Mouse (Mus musculus) midbrain, embryonic 12.5 days (tissue): ENCODE results near the gene Bpi. TPM values are rescaled to one million over a fixed set of nuclear protein-coding genes. Genes with fewer than 3 reads are reported as not detected.

ENCODE experiments used
- ATAC-seq: fragments of 200-750 bp; cut with Nextera tagmentation; 2 replicates; pipeline ENCODE4 v1.8.0; 2017; ENCODE audit warnings: low read depth, moderate TSS enrichment, moderate library complexity; ENCODE audit not compliant: low FRiP score
- H3K27ac ChIP-seq: fragments of 300-500 bp; sonication (generic); replicated peaks from 2 replicates; pipeline ENCODE4 v1.5.1; 2016; ENCODE audit warnings: mild to moderate bottlenecking
- H3K27me3 ChIP-seq: fragments of 300-500 bp; sonication (generic); 2 replicates; pipeline ENCODE4 v1.6.1; 2016; ENCODE audit warnings: mild to moderate bottlenecking
- H3K36me3 ChIP-seq: fragments of 300-500 bp; sonication (generic); 2 replicates; pipeline ENCODE4 v1.6.1; 2016
- H3K4me1 ChIP-seq: fragments of 300-500 bp; sonication (generic); 2 replicates; pipeline ENCODE4 v1.6.1; 2016
- H3K4me2 ChIP-seq: fragments of 300-500 bp; sonication (generic); replicated peaks from 2 replicates; pipeline ENCODE4 v1.6.1; 2016; ENCODE audit warnings: mild to moderate bottlenecking, moderate library complexity
- H3K4me3 ChIP-seq: fragments of 300-500 bp; sonication (generic); 2 replicates; pipeline ENCODE4 v1.5.1; 2016; ENCODE audit warnings: mild to moderate bottlenecking
- H3K9ac ChIP-seq: fragments of 300-500 bp; sonication (generic); replicated peaks from 2 replicates; pipeline ENCODE4 v1.6.1; 2016; ENCODE audit warnings: mild to moderate bottlenecking, moderate library complexity
- H3K9me3 ChIP-seq: fragments of 300-500 bp; sonication (generic); 2 replicates; pipeline ENCODE4 v1.6.1; 2016; ENCODE audit warnings: mild to moderate bottlenecking
- WGBS: fragments of 180-500 bp; shearing (Covaris S2); methylation state at CpG from one replicate; pipeline ENCODE4 v1.1.7; 2016; 5-methylcytosine and 5-hydroxymethylcytosine counted together
- polyA plus RNA-seq: library from polyadenylated mRNA; unstranded; fragments of >200 nt; fragmentation: Nextera tagmentation; extraction: Ambion mirVana; gene quantifications from 2 replicates; pipeline ENCODE4 v1.2.1, GENCODE M21; 2016

Gene Bpi
- polyA plus RNA-seq, 1 experiment from 2014 or later, result not detected

- Histone ChIP-seq H3K4me2 (no peak overlapping the region), H3K36me3 (no peaks in the 10 kb centered on the region), H3K27ac (no peak overlapping the region), H3K9ac (no peak overlapping the region), H3K4me3 (no peak overlapping the region), H3K4me1 (peaks cover 11% of the 10 kb centered on the region; the same call in 1 of the 2 replicates), H3K9me3 (no peaks in the 10 kb centered on the region), H3K27me3 (no peaks in the 10 kb centered on the region)
- ATAC-seq, result no peak
- WGBS, result 74% methylated on average over 5 of the region's 5 CpGs
These were observed 32.6 kb upstream of the Bpi start for GRCm38 (mm10) chr2:158225301-158225700.

DNA sequence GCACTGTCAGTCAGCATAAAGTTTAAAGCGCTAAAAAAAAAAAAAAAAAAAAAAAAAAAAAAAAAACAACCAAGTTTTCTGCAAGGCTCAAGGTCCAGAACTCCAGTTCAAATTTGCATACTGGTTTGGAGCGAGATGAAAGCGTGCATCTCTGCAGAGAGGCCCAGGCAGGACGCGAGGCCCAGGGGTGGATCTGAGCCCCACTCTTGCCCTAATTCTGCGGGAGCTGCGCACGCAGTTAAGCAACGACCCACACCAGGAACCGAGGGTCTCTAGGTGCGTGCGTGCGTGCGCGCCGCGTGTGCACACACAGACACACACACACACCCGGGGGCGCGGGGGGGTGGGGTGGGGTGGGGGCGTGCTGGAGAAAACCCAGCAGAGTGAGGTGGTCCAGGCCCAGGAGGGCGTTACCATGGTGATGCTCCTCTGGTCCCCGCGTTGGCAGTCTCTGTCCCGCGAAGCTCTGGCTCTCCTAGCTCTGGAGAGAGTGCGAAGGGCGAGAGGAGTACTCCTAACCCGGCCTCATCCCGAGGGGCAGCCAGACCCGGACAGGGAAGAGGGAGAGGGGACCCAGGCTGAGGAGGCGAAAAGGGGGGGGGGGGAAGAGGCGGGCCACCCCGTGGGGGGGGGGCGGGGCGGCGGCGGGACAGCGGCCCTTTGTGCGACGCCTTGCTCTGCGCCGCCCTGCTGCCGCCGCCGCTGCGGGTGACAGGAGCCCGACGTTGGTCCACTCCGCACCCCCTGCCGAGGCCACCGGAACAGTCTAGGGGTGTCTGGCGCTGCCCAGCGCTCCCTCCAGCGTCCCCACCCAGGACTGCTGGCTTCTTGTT is 29.0 kb upstream of the Bpi start, which contains the start of gene D630003M21Rik:
Gene D630003M21Rik, minus strand, starts transcription at position 553 of the 833 bp plus-strand sequence.
- Histone ChIP-seq H3K4me1 (peaks cover 19% of the 10 kb centered on the region; the same call in 1 of the 2 replicates), H3K27me3 (peaks cover 10% of the 10 kb centered on the region; the same call in 1 of the 2 replicates), H3K4me3 (peak within 1 kb of the TSS; percentile 49), H3K9me3 (no peaks in the 10 kb centered on the region), H3K27ac (peak within 1 kb of the TSS; percentile 50), H3K9ac (peak within 1 kb of the TSS; percentile 55), H3K36me3 (no peaks in the 10 kb centered on the region), H3K4me2 (peak within 1 kb of the TSS; percentile 90)
- WGBS, result under 1% methylated on average over 48 of the region's 55 CpGs
- peak; percentile 87 for ATAC-seq

GRCm38 (mm10) chr2:158229503-158229892 is 28.4 kb upstream of the Bpi start:
- 29% methylated on average over 7 of the region's 7 CpGs for WGBS

GRCm38 (mm10) chr2:158230617-158231016 is 27.3 kb upstream of the Bpi start:
- peaks cover 19% of the 10 kb centered on the region; the same call in 1 of the 2 replicates for H3K4me1 ChIP-seq
- WGBS, result 19% methylated on average over 6 of the region's 6 CpGs
- H3K4me2 ChIP-seq, result no peak overlapping the region
- no peak overlapping the region for H3K4me3 ChIP-seq
- no peaks in the 10 kb centered on the region for H3K9me3 ChIP-seq
- ATAC-seq, result no peak
- no peak overlapping the region for H3K9ac ChIP-seq
- H3K36me3 ChIP-seq, result no peaks in the 10 kb centered on the region
- peaks cover 10% of the 10 kb centered on the region; the same call in 1 of the 2 replicates for H3K27me3 ChIP-seq
- no peak overlapping the region for H3K27ac ChIP-seq

More at GRCm38 (mm10) chr2:158229503-158229892, 28.4 kb upstream of the Bpi start:
- ATAC-seq, result peak; percentile 41
- Histone ChIP-seq H3K4me2 (peak overlapping the region; percentile 90), H3K27ac (peak overlapping the region; percentile 50), H3K9me3 (no peaks in the 10 kb centered on the region), H3K9ac (peak overlapping the region; percentile 55), H3K27me3 (peaks cover 10% of the 10 kb centered on the region; the same call in 1 of the 2 replicates), H3K4me1 (peaks cover 19% of the 10 kb centered on the region; the same call in 1 of the 2 replicates), H3K36me3 (no peaks in the 10 kb centered on the region), H3K4me3 (peak overlapping the region; percentile 49)

DNA sequence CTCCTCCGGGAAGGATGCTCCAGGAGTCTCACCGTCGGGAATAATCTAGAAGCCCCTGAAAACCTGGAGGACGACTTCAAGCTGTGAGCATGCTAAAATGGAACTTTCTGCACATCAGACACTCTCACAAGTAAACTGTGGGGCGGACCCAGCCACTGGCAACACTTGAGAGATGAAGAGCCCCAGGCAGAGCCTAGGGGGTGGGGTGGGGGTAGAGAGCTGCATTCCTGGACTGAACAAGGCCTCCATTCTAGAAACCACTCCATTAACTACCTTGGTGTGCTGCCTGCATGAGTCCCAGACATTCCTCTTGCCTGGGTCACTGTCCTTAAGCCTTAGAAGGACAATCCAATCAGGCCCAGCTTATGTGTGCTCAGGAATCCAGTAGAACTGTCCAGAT is 26.8 kb upstream of the Bpi start:
- Histone ChIP-seq H3K36me3 (no peaks in the 10 kb centered on the region), H3K27me3 (peaks cover 10% of the 10 kb centered on the region; the same call in 1 of the 2 replicates), H3K9ac (no peak overlapping the region), H3K4me2 (no peak overlapping the region), H3K9me3 (no peaks in the 10 kb centered on the region), H3K4me3 (no peak overlapping the region), H3K27ac (no peak overlapping the region), H3K4me1 (peaks cover 19% of the 10 kb centered on the region; the same call in 1 of the 2 replicates)
- ATAC-seq, result no peak
- 18% methylated on average over 5 of the region's 5 CpGs for whole genome bisulfite sequencing

DNA sequence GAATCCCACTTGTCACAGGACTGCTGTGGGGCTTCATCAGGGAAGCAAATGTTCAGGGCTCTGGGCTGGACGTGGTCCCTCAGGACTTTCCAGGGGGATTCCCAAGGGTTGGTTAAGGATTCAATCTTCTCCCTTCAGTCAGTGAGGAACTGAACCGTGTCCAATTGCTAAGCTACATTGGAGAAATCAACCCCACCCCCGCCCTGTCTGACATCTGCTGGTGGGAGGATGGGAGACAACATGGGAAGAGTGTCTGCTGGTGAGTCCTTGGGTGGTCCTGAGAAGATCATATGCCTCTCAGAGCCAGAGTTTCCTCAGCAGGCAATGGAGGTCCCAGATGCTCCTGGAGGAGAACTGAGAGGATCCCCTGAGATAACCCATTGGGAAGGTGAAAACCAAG is 25.5 kb upstream of the Bpi start:
- WGBS, result 56% methylated on average over 3 of the region's 3 CpGs
- peaks cover 19% of the 10 kb centered on the region; the same call in 1 of the 2 replicates for H3K4me1 ChIP-seq
- H3K9me3 ChIP-seq, result no peaks in the 10 kb centered on the region
- H3K9ac ChIP-seq, result no peak overlapping the region
- H3K4me2 ChIP-seq, result no peak overlapping the region
- no peak for ATAC-seq
- peaks cover 10% of the 10 kb centered on the region; the same call in 1 of the 2 replicates for H3K27me3 ChIP-seq
- H3K27ac ChIP-seq, result no peak overlapping the region
- H3K36me3 ChIP-seq, result no peaks in the 10 kb centered on the region
- H3K4me3 ChIP-seq, result no peak overlapping the region

DNA sequence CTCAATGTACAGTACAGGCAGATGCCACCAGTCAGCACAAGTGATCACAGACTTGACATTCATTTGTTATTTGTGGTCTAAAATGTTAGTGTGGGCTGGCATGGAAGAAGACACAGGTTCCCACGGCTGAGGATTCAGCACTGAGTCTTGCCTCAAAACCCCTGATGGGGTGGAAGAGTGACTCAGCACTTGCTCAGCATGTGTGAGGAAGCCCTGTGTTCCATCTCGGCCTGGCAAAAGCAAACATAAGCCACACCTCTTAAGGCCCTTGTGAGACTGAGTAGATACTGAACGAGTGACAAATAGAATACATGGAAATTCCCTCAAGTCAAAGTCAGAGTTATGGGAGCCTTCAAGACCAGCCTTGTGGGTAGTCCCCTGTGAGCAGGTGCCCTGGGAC is 24.8 kb upstream of the Bpi start:
- 82% methylated on average over 3 of the region's 3 CpGs for WGBS
- H3K27ac ChIP-seq, result no peak overlapping the region
- ATAC-seq, result no peak

GRCm38 (mm10) chr2:158236698-158237097 is 21.2 kb upstream of the Bpi start:
- no peak overlapping the region for H3K4me2 ChIP-seq
- no peaks in the 10 kb centered on the region; the same call in 1 of the 2 replicates for H3K4me1 ChIP-seq
- 0 out of 2 replicates have a peak, but pooled peaks cover 1% of the 10 kb centered on the region for H3K27me3 ChIP-seq
- H3K4me3 ChIP-seq, result no peak overlapping the region
- no peaks in the 10 kb centered on the region for H3K9me3 ChIP-seq
- ATAC-seq, result no peak
- no peak overlapping the region for H3K9ac ChIP-seq
- H3K27ac ChIP-seq, result no peak overlapping the region
- no peaks in the 10 kb centered on the region for H3K36me3 ChIP-seq

More for the DNA sequence above, 24.8 kb upstream of the Bpi start:
- no peaks in the 10 kb centered on the region for H3K9me3 ChIP-seq
- peaks cover 19% of the 10 kb centered on the region; the same call in 1 of the 2 replicates for H3K4me1 ChIP-seq
- no peak overlapping the region for H3K9ac ChIP-seq
- H3K36me3 ChIP-seq, result no peaks in the 10 kb centered on the region
- no peak overlapping the region for H3K4me3 ChIP-seq
- H3K27me3 ChIP-seq, result peaks cover 10% of the 10 kb centered on the region; the same call in 1 of the 2 replicates
- H3K4me2 ChIP-seq, result no peak overlapping the region

GRCm38 (mm10) chr2:158238101-158238500 is 19.8 kb upstream of the Bpi start:
- Histone ChIP-seq H3K4me2 (no peak overlapping the region), H3K27ac (no peak overlapping the region), H3K9ac (no peak overlapping the region), H3K4me3 (no peak overlapping the region), H3K27me3 (no peaks in the 10 kb centered on the region), H3K9me3 (no peaks in the 10 kb centered on the region), H3K36me3 (no peaks in the 10 kb centered on the region), H3K4me1 (no peaks in the 10 kb centered on the region; the same call in 1 of the 2 replicates)
- ATAC-seq, result no peak
- WGBS, result 91% methylated on average over 5 of the region's 5 CpGs

- no peak overlapping the region for H3K9ac ChIP-seq
- H3K36me3 ChIP-seq, result no peaks in the 10 kb centered on the region
- no peaks in the 10 kb centered on the region; the same call in 1 of the 2 replicates for H3K27me3 ChIP-seq
- H3K27ac ChIP-seq, result no peak overlapping the region
- H3K4me1 ChIP-seq, result no peaks in the 10 kb centered on the region; the same call in 1 of the 2 replicates
- H3K4me2 ChIP-seq, result no peak overlapping the region
- no peaks in the 10 kb centered on the region for H3K9me3 ChIP-seq
- H3K4me3 ChIP-seq, result no peak overlapping the region
- WGBS, result 41% methylated on average over 5 of the region's 5 CpGs
- no peak for ATAC-seq
These were observed 16.7 kb upstream of the Bpi start for GRCm38 (mm10) chr2:158241126-158241738.

GRCm38 (mm10) chr2:158242170-158242896 is 15.6 kb upstream of the Bpi start:
- no peak overlapping the region for H3K4me3 ChIP-seq
- no peak overlapping the region for H3K9ac ChIP-seq
- H3K9me3 ChIP-seq, result no peaks in the 10 kb centered on the region
- H3K27me3 ChIP-seq, result no peaks in the 10 kb centered on the region; the same call in 1 of the 2 replicates
- ATAC-seq, result no peak
- no peaks in the 10 kb centered on the region; the same call in 1 of the 2 replicates for H3K4me1 ChIP-seq
- WGBS, result 92% methylated on average over 18 of the region's 18 CpGs
- no peak overlapping the region for H3K4me2 ChIP-seq
- H3K27ac ChIP-seq, result no peak overlapping the region
- H3K36me3 ChIP-seq, result no peaks in the 10 kb centered on the region
